Mouse (Mus musculus) brain, adult 2 months (tissue): ENCODE measurements around the gene Usp34.
"Not testable (repeated sequence)": the region's sequence is repeated elsewhere in the genome, so short reads cannot be mapped to it uniquely, and the experiment has no call there.

Experiments used
- DNase-seq: peaks from one replicate; pipeline ENCODE4 v3.0.0; 2011; ENCODE audit warnings: low read depth, low spot score

The Usp34 gene

GRCm38 (mm10) chr11:23497718-23498509, 191.2 kb downstream of the Usp34 start, which contains the start of gene Ahsa2:
Gene Ahsa2 (minus strand): TSS chr11:23498030.
- peak; percentile 97 for DNase-seq

GRCm38 (mm10) chr11:23498609-23499008, 191.9 kb downstream of the Usp34 start:
- no peak for DNase-seq

- DNase-seq, result not testable (repeated sequence)
These were observed 198.1 kb downstream of the Usp34 start for GRCm38 (mm10) chr11:23504801-23505200.

- not testable (repeated sequence) for DNase-seq
These were observed 208.1 kb downstream of the Usp34 start for GRCm38 (mm10) chr11:23514785-23515184.

- DNase-seq, result no peak
These were observed 208.6 kb downstream of the Usp34 start for GRCm38 (mm10) chr11:23515315-23515714.

GRCm38 (mm10) chr11:23518981-23519380, 212.3 kb downstream of the Usp34 start:
- no peak for DNase-seq

- peak; percentile 33 for DNase-seq
These were observed 213.9 kb downstream of the Usp34 start, which contains the start of gene 1700093K21Rik for GRCm38 (mm10) chr11:23520473-23521205. Gene 1700093K21Rik (minus strand): TSS chr11:23521155.

GRCm38 (mm10) chr11:23537446-23537845, 230.8 kb downstream of the Usp34 start:
- DNase-seq, result no peak
